Mouse (Mus musculus): ENCODE data around the gene Med8.

- TF ChIP-seq CTCF (IDR thresholded peaks at IDR 0.05; ENCODE audit: extremely low read depth, insufficient read length, insufficient replicate concordance, low read depth, low read length): no peak
- no peak for TF ChIP-seq POLR2A (IDR thresholded peaks at IDR 0.05; ENCODE audit: low read depth, low read length)
These were observed 7.2 kb downstream of the Med8 start for GRCm38 (mm10) chr4:118416329-118416728.
